8 mouse cellular contexts compared by ENCODE assay signal in the genomic region with DNA sequence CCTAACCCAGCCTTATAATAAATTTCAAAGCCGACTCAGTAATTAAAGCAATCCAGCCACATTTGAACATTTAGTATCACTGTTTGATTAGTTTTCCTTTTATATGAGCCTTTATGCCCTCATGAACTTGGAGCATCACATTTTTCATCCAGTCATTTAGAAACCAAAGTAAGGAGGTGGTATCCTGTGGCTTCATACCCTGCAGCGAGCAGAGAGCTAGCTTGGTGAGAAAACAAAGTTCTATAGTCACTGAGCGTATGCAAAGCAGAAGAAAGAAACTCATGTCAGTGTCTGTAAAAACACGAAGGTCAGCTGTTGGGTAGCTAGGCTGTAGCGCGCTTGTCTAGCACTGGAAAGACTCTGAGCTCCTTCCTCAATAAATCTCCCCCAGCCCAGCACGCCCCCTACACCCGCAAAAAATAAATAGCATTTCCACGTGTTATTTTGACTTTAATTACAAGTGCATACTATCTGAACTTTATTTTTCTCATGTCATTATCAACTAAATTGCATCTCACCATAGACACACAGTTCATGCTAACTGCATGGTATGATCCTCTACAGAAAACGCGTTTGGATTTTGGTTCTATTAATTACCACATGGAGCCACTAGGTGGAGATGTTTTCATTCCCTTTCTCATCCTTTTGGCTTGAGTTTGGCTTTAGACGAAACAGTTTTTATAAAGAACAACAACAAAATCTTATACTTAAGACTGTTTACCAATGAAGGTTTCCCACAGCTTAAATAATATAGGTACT. TPM values are rescaled to one million over a fixed set of nuclear protein-coding genes. Genes with fewer than 3 reads are reported as not detected.
DNase-seq lines count a peak whose midpoint lies in the region; ATAC-seq and TF ChIP-seq lines count a peak whose summit lies in the region.

No protein-coding gene starts in this region.

- no peaks in the 10 kb centered on the region; a peak in 1 of 4 replicates for H3K27me3 ChIP-seq in MEL (ENCODE audit: control insufficient read depth in 1 of 2, insufficient read depth in 2 of 2, low read length in 2 of 2)
- H3K27me3 ChIP-seq in forebrain, postnatal 0 days (ENCODE audit: insufficient read depth, low read length), result no peaks in the 10 kb centered on the region

- peak; percentile 44 to 65 for DNase-seq in heart, postnatal 10 days
- DNase-seq in heart, postnatal 25 days (ENCODE audit: low spot score), result no peak
- DNase-seq in 3T3-L1 (ENCODE audit: low read depth, low spot score) (peak; percentile 78), MEL (ENCODE audit: low read depth, low spot score) (peak; percentile 73)
- DNase-seq in forebrain, postnatal 0 days, result peak; percentile 82
- no peak for DNase-seq in spleen, adult 12 weeks (ENCODE audit: low spot score)
- DNase-seq in right cerebral cortex, postnatal 14 days, result no peak

- TF ChIP-seq POLR2A in MEL (IDR thresholded peaks at IDR 0.05; ENCODE audit: control insufficient read depth in 1 of 2, insufficient read depth in 1 of 2, low read depth in 1 of 2, low read length in 2 of 2, poor library complexity in 1 of 2), result no peak

- no peak for TF ChIP-seq EP300 in MEL (IDR thresholded peaks at IDR 0.05; ENCODE audit: low read depth in 1 of 2, low read length in 2 of 2)

- peak; percentile 92 for TF ChIP-seq RAD21 in MEL (IDR thresholded peaks at IDR 0.05; ENCODE audit: low read depth, low read length)

- H3K4me1 ChIP-seq in MEL (ENCODE audit: control insufficient read depth in 1 of 2, insufficient read depth in 2 of 2, low read length in 2 of 2), result peaks cover 3 to 16% of the 10 kb centered on the region in 2 experiments
- H3K4me1 ChIP-seq in forebrain, postnatal 0 days (ENCODE audit: insufficient read depth), result no peaks in the 10 kb centered on the region

- peak in 2 of 3 experiments; percentile 60 to 88; a peak in 4 of 6 replicates for TF ChIP-seq CTCF in MEL (IDR thresholded peaks at IDR 0.05 in 2 of 3, conservative IDR thresholded peaks at IDR 0.05 in 1 of 3; ENCODE audit: control insufficient read depth in 1 of 3, insufficient read depth in 1 of 3, low read depth in 2 of 3, low read length in 3 of 3, poor library complexity in 1 of 3, severe bottlenecking in 1 of 3)
- peak; percentile 88 for TF ChIP-seq CTCF in forebrain, postnatal 0 days (IDR thresholded peaks at IDR 0.05; ENCODE audit: low read depth)

- intact Hi-C loops in heart, postnatal 10 days (cut with DNase I), result loop anchor here (1.0 kb wide), 1 partner anchor 196 kb away; no protein-coding TSS in a partner anchor
- intact Hi-C loops in heart, postnatal 25 days (cut with DNase I), result loop anchor here (1.0 kb wide), 1 partner anchor 196 kb away; no protein-coding TSS in a partner anchor

- no peak overlapping the region for H3K9ac ChIP-seq in MEL (ENCODE audit: control insufficient read depth, low read depth, low read length, poor library complexity, severe bottlenecking)
- H3K9ac ChIP-seq in forebrain, postnatal 0 days, result no peak overlapping the region

- no peak overlapping the region for H3K27ac ChIP-seq in MEL (ENCODE audit: control insufficient read depth, low read depth, low read length)
- no peak overlapping the region for H3K27ac ChIP-seq in forebrain, postnatal 0 days (ENCODE audit: low read depth, low read length)

- peaks cover 0 to 26% of the 10 kb centered on the region in 2 experiments; a peak in 2 of 4 replicates for H3K36me3 ChIP-seq in MEL (ENCODE audit: control insufficient read depth in 1 of 2, insufficient read depth in 2 of 2, low read length in 2 of 2)
- H3K36me3 ChIP-seq in forebrain, postnatal 0 days (ENCODE audit: insufficient read depth), result no peaks in the 10 kb centered on the region

- no peaks in the 10 kb centered on the region for H3K9me3 ChIP-seq in MEL (replicated peaks; ENCODE audit: insufficient read depth, low read length)
- H3K9me3 ChIP-seq in forebrain, postnatal 0 days (ENCODE audit: low read length), result no peaks in the 10 kb centered on the region

- no peak overlapping the region for H3K4me3 ChIP-seq in MEL (ENCODE audit: control insufficient read depth in 1 of 2, insufficient read depth in 1 of 2, low read depth in 2 of 2, low read length in 2 of 2)
- H3K4me3 ChIP-seq in forebrain, postnatal 0 days (ENCODE audit: low read depth, low read length), result no peak overlapping the region

- WGBS in forebrain, postnatal 0 days, result 50% methylated on average over 12 of the region's 12 CpGs

- H3K4me2 ChIP-seq in forebrain, postnatal 0 days (ENCODE audit: low read depth), result no peak overlapping the region

- ATAC-seq in forebrain, postnatal 0 days, result peak; percentile 47; the same call in 1 of the 2 replicates
- ATAC-seq in monocyte, adult 5-6 weeks (replicated peaks; ENCODE audit: insufficient number of reproducible peaks, low FRiP score, low TSS enrichment, poor library complexity, severe bottlenecking), result peak; percentile 64; the same call in 1 of the 2 replicates

- H3K79me2 ChIP-seq in MEL (ENCODE audit: control insufficient read depth, insufficient read depth, low read length, poor library complexity), result no peaks in the 10 kb centered on the region

TF ChIP-seq in MEL, 35 proteins besides CTCF, POLR2A, EP300 and RAD21:
- TF ChIP-seq ZC3H11A (IDR thresholded peaks at IDR 0.05; ENCODE audit: low read depth, low read length) (peak; percentile 84), MYC (IDR thresholded peaks at IDR 0.05; ENCODE audit: low read depth, low read length) (peak; percentile 42; the same call in 1 of the 2 replicates), UBTF (IDR thresholded peaks at IDR 0.05; ENCODE audit: borderline replicate concordance, insufficient read depth, low read depth, low read length) (no peak), TBP (IDR thresholded peaks at IDR 0.05; ENCODE audit: low read depth, low read length) (no peak), SMC3 (IDR thresholded peaks at IDR 0.05; ENCODE audit: low read depth, low read length) (peak; percentile 93), ZNF384 (IDR thresholded peaks at IDR 0.05; ENCODE audit: low read depth, low read length) (peak; percentile 53; the same call in 1 of the 2 replicates)

RNA-seq across cellular contexts. Expression of a gene that starts 13.2 kb away (rescaled TPM):
- total RNA-seq in heart, postnatal 10 days (2021), result 10 to 100 TPM; 69.8 to 73.4 TPM
- total RNA-seq in heart, postnatal 25 days (2021), result 10 to 100 TPM; 53.8 to 60.6 TPM
- 19.3 and 21.9 TPM in 2 replicates for total RNA-seq in MEL (2012; rRNA removed)
- 10 to 100 TPM in 1 of 2 experiments, not detected in 1; 25.8 TPM for polyA plus RNA-seq in MEL (2012; ENCODE audit: insufficient read depth in 1 of 2, insufficient read length in 2 of 2, low read depth in 1 of 2, low replicate concordance in 2 of 2, missing spikeins in 1 of 2)
- total RNA-seq in forebrain, postnatal 0 days (2014; rRNA removed), result 152 and 181 TPM in 2 replicates
- polyA plus RNA-seq in forebrain, postnatal 0 days (2015; fragmentation: Nextera tagmentation; extraction: Ambion mirVana), result 78.9 and 104 TPM in 2 replicates
- 145 to 184 TPM (median 151 TPM) in 3 replicates for total RNA-seq in monocyte, adult 5-6 weeks (2017)

RNA-seq across cellular contexts. Expression of a gene that starts 46.8 kb away (rescaled TPM):
- 1,000 to 10,000 TPM in 1 of 2 experiments, 100 to 1,000 TPM in 1; 975 to 1,016 TPM for total RNA-seq in heart, postnatal 10 days (2021)
- total RNA-seq in heart, postnatal 25 days (2021), result 1,000 to 10,000 TPM; 1,033 to 1,133 TPM
- 393 and 439 TPM in 2 replicates for total RNA-seq in MEL (2012; rRNA removed)
- 100 to 1,000 TPM in 1 of 2 experiments, not detected in 1; 381 TPM for polyA plus RNA-seq in MEL (2012; ENCODE audit: insufficient read depth in 1 of 2, insufficient read length in 2 of 2, low read depth in 1 of 2, low replicate concordance in 2 of 2, missing spikeins in 1 of 2)
- 435 and 605 TPM in 2 replicates for total RNA-seq in forebrain, postnatal 0 days (2014; rRNA removed)
- polyA plus RNA-seq in forebrain, postnatal 0 days (2015; fragmentation: Nextera tagmentation; extraction: Ambion mirVana), result 956 and 1,227 TPM in 2 replicates
- 70.5 to 164 TPM (median 136 TPM) in 3 replicates for total RNA-seq in monocyte, adult 5-6 weeks (2017)

Comparison
In these comparisons a context has a peak if more than half of its experiments do, and no peak if none do; other contexts are left out.
1. DNase-seq: peak in heart, postnatal 10 days (2 of 2), 3T3-L1 (single experiment), MEL (single experiment) and forebrain, postnatal 0 days (single experiment); none in heart, postnatal 25 days (single experiment), spleen, adult 12 weeks (single experiment) and right cerebral cortex, postnatal 14 days (single experiment).